Mouse (Mus musculus): Measurements from ENCODE around the gene Adar.

Adar gene

DNA sequence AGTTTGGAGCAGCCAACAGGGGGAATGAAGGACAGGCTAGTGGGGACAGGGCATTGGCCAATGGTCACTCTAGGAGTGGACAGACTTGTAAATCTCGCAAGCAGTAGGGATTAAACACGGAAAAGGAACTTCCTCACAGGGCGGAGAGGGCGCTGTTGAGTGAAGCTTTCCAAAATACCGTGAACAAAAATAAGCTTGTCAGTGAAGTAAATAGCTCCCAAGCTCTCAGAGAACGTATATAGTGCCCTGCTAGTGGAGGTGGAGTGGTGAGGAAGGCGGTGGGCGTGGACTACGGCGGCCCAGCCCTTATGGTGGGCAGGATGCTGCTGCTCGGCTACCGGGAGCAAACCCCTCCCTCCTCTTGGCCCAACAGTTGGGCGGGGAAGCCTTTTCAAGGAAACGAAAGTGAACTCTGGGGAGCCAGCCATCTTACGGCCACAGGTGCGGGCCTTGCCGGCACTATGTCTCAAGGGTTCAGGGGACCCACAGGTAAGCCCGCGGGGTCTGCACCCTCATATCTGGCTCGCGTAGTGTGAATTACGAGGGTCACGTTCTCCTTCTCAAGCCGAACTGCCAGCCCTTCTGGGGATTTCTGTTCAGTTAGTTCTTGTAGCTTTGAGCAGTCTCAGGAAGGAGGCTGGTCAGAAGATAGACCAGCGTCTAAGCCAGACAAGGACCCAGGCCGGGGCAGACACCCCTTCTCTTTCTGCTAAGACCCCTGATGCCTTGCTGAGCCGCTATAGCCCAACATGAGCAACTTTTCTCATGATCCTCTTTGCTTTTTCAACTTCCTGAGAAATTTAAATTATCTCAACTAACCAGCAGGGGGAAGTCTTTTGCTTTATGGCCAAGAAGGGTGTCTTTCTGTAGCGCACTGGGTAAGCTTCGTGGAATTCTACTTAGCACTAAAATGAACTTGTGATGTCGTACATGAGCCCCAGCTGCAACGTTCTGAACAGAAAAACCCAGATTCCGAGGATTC lies 15.8 kb downstream of the Adar start:
- DNase-seq (ENCODE audit: low spot score in 2 of 2), result peak; percentile 67 to 71

DNA sequence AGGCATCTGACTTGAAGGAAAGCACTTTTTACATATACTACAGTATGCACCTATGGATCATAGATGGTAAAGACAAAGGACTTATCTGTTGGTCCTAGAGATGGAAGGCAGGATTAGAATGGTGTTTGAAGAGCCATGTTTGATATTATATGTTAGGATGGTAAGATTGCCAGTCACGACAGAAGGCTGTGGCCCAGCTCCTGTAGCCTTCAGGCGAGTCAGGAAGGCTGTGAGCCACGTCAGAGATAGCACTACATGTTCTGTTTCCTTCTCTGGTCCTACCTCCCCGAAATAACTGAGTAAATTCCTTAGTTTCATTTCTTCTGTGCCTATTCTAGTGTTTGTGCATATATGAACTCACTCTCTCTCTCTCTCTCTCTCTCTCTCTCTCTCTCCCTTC lies 17.3 kb downstream of the Adar start:
- DNase-seq (ENCODE audit: low spot score in 2 of 2), result no peak

DNA sequence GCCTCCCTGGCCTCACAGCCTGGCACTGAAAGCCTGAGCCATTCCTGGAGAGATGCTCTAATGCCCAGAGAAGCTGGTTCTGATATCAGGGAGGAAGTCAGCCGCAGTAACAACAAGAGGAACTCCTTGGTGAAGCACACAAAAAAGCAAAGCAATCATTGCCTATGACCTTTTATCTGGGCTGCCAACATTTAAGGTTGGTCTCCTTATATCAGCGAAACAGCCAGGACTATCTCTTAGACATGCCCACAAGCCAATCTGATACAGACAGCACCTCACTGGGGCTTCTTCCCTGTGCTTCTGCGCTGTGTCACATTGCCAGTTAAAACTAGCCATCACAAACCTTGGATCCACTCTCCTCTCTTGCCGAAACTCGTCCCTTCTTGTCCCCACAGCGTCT lies 23.7 kb downstream of the Adar start:
- DNase-seq (ENCODE audit: low spot score in 2 of 2), result no peak

DNA sequence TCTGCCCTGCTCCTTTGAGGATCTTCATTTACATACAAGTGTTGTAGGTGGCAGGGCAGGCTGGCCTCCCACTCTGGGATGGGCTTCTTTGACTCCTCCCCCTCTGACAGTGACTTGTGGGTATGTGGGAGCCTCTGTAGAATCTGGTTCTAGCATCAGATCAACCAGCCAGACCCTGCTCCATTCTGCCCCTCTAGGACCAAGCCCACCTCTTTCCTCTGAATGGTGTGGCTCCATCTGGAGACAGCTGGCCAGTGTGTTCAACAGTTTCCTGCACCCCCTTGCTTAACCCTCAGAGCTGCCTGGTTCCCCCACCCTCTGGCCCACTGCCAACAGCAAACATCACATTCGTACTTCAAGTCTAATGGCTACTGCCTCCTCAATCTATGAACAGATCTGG lies 37.5 kb downstream of the Adar start:
- DNase-seq (ENCODE audit: low spot score in 2 of 2), result no peak

DNA sequence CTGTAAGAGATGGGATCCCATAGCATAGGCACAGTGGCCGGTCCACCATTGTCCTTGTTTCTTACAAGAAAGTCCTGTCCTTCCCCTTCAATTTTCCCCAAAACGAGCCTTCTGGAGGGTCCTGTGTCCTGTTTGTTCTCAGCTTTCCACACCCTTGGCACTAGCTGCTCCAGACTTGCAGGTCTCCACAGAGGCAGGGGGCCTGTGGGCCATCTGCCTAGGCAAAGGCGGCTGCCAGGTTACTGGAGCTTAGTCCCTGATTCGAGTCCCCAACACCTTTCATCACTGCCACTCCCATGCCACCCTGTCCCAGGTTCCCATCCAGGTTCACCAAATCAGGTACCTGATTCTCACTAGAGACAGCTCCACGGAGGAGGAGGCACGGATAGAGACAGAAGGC lies 40.5 kb downstream of the Adar start:
- DNase-seq (ENCODE audit: low spot score in 2 of 2), result no peak

DNA sequence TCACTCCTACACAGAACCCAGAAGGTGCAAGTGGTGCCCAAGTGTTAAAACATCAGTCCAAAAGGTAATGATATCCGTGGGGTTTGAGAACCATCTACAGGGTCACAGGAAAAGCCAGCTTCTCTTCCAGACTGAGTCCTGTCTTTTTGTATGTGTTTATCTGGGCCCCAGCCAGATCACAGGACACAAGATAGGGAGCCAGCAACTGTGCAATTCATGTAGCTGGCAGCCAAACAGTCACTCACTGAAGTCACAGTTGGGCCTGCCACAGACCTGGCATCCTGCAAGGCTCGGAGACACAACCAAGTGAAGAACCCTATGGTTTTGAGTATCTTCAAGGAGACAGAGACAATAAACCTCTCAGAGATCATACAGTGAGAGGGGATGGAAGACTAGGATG lies 43.0 kb downstream of the Adar start:
- no peak for DNase-seq (ENCODE audit: low spot score in 2 of 2)

DNA sequence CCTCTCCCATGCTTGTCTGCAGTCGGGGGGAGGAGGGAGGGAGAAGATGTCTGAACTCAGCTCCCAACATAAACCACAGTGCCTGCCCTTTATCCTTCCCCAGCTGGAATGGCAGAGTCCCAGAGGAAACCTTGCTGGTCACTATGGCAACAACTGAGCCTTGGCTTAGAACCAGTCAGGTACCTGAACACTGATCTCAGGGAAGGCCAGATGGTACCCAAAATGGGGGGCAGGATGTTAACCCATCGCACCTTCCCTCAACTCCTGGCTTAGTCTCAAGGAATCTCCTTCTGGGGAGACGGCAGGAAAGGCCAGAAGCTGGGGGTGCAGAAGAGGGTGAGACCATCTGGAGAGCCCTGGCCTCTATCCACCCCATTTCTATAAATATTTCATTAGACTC lies 45.0 kb downstream of the Adar start:
- no peak for DNase-seq (ENCODE audit: low spot score in 2 of 2)

DNA sequence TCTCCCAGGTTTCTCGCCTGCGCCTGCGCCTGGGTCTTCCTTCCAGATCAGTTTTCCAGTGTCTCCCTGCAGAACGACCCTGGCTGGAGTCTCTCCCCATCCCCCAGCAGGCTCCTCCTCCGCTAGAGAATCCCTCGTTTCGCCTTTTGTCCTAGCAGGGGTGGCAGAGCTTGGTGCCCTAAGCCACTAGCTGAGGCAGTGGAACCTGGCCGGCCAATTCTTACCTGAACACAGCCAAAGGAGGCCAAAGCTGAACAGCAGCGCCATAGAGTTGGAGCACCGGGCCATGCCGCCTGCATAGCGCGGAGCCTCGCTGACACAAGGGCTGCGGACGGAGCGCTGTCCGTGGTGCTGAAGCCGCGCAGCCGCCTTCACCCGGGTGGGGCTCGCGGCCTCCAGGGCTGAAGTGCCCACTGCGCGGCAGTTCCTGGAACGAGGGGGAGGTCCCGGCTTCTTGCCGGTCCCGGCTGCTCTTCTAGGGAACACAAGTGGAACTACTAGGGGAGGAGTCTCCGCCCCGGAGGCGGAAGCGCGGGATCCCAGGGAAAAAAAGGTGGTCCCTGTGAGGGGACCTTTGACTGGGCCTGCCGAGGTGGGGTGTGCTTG lies 49.4 kb downstream of the Adar start, which contains the start of gene Chrnb2:
Chrnb2 (minus strand) TSS at position 514 of the 606 bp plus-strand sequence.
- peak; percentile 78 to 79 for DNase-seq (ENCODE audit: low spot score in 2 of 2)

DNA sequence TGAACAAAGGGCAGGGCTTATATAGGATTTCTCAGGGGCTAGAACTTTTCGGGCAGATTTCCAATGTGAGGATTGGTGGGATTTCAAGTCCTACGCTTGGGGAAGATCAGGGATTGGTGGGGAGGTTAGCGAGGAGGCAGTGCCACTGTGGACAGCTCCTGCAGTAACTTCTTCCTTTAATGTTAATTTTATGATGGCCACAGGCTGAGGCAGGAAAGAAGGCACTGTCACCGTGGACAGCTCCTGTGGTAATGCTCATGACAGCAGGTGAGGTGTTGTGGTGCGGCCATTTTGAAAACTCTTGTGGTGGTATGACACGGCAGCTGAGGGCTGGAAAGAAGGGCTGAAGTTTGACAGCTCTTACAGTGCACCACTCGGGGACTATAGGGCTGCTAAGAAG lies 54.8 kb downstream of the Adar start:
- no peak for DNase-seq (ENCODE audit: low spot score in 2 of 2)

DNA sequence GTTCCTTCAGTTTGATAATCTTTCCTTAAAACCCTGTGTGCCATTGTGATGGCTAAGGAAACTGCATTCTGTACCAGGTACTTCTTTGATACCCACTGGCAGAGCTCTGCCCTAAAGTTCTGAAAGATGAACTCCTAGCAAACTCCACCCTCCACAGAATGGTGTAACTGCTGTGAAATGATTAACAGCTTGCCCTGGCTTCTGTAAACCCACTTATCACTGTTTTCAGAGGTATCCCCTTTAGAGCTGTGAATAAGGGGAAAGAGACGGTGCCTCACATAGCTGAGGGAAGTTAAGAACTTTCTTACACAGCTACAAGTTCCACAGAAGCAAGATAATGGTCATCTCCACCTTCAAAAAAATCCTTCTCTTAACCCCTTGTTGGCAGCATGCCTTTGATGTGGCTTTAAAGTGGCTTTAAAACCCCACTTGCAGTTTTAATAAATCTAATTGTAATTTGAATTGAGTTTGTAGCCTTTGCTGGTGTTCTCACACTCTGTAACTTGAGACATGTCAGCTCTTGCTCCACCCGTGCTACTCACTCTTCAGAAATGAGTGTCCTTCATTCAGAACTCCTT lies 55.7 kb downstream of the Adar start:
- no peak for DNase-seq (ENCODE audit: low spot score in 2 of 2)

DNA sequence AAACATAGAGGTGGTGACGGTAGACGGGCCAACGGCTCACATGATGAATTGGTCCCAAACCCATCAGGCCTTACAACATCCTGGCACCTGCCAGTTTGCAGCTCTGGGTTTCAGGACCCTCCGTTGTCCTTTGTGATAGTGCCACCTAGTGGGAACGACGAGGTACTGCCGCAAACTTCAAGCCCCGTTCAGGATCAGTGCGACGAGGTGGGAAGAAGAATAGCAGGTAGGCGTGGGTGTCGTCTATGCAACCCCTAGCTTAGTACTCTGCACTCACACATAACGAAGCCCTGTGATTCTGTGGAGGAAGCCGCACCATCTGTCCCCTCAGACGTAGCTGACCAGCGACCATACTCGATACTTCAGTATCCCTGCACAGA lies 57.8 kb downstream of the Adar start:
- peak; percentile 87 to 89 for DNase-seq (ENCODE audit: low spot score in 2 of 2)

DNA sequence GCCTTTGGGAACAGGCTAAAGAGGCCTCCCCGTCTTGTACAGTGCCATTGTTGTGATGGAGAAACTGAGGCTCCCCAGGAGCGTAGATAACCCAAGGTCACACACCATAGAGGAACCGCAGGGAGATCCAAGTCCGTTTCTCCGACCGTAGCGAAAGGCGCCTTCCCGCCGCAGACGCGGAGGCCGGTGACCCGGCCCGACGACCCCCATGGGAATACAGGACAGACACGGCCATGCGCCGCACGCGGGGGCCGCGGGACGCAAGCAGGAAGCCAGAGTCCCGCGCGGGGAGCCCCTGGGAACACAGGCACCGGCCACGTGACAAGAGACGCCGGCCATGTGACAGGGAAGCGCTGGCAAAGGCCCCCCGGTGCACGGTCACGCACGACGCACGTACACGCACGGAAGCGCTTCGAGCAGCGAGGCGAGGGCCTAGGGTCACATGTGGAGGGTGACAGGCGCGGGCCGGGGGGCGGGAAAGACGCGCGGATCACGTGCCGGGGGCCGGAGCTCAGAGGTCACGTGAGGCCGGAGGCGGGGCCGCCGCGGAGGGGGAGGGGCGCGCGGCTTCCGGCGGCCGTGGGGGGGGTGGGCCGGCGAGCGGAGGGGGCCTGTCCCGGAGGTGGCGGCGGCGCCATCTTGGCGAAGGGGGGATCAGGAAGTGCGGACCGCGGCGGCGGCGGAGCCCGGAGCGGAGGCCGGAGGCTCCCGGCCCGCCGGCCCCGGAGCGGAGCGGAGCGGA lies 58.3 kb downstream of the Adar start, which contains the start of gene Ube2q1:
Ube2q1 (plus strand) TSS at position 649 of the 742 bp plus-strand sequence.
- peak; percentile 99 for DNase-seq (ENCODE audit: low spot score in 2 of 2)

DNA sequence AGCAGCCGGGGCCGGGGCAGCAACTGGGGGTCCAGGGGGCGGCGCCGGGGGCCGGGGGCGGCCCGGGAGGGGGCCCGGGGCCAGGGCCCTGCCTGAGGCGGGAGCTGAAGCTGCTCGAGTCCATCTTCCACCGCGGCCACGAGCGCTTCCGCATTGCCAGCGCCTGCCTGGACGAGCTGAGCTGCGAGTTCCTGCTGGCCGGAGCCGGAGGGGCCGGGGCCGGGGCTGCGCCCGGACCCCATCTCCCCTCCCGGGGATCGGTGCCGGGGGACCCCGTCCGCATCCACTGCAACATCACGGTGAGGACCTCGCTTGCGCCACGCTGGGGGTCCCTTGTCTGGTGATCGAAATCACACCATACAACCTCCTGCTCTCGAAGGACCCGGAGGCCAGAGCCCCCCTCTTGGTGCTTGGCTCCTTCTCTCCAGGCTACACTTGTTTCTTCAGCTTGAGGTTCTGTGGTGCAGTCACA lies 59.0 kb downstream of the Adar start:
- peak; percentile 56 to 70 for DNase-seq (ENCODE audit: low spot score in 2 of 2)

DNA sequence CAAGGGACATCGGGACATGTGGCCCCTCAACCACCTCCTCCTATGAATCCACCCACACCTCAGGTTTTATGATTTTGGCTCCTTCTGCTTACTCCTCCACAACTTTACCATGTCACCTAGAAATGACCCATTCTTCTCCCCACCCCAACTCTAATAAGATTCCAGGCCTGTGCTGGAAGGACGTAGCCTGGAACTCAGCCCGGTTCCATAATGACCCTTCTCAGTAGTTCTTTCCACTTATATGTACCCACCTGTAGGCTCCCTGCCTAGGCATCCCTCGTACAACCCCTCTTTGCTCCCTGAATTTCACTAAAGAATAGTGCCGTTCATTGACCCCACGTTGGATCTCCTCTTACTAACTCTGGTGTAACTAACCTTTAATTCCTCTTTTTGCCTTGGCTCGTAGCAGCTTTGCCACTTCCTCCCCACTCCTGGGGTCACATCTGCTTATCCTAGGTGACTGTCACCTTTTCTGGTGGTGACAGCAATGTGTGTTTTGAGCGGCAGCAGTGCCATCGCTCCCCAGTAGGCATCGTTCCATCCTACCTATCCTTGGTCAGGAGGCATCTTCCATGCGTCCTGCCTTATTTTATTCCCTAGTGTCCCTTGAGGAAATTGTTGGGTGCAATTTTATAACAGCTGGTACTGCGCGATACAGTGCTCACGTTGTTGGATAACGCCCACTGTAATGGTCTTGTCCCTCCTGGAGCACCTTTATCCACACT lies 59.6 kb downstream of the Adar start:
- DNase-seq (ENCODE audit: low spot score in 2 of 2), result no peak

DNA sequence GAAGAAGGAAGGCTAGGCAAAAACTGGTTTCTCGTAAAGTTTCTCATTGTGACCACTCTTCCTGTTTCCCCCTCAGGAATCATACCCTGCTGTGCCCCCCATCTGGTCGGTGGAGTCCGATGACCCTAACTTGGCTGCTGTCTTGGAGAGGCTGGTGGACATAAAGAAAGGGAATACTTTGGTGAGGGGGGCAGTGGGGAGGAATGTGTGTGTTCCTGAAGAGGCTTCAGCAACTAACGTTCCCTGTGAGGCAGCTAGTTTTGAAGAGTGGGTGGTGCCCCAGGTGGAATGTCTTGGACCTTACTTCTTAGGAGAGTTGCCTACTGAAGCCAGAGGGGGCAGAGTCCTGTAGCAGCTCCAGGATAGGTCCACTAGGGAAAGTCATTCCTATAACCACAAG lies 61.2 kb downstream of the Adar start:
- DNase-seq (ENCODE audit: low spot score in 2 of 2), result no peak

DNA sequence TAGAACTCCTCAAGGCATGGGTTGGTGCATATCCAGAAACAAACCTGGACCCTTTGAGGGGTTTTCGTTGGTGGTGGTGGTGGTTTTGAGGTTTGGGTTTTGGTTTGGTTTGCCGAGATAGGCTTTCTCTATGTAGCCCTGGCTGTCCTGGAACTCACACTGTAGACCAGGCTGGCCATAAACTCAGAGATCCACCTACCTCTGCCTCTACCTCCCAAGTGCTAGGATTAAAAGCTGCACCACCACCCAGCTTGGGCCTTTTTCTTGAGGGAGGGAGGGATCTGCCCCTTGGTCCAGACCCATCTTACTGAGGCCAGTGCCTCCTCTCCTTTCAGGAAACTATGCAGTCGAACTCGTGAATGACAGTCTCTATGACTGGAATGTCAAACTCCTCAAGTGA lies 65.3 kb downstream of the Adar start:
- DNase-seq (ENCODE audit: low spot score in 2 of 2), result no peak

DNA sequence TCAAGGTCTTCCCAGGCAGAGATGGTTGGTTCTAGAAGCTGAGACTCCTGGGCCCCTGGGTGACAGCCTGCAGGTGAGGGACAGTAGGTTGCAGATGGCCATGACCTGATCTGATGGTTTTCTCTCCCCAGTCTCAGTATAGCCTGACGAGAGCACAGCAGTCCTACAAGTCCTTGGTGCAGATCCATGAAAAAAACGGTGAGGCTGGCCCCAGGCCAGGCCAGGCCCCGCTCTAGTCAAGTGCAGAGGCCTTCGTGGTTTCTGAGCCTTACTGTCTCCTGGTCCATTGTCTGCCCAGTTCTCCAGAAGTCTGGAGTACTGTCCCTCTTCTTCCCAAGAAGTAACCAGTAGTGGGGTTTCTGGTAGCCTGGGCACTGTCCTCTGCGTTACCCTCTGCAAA lies 66.8 kb downstream of the Adar start:
- no peak for DNase-seq (ENCODE audit: low spot score in 2 of 2)

DNA sequence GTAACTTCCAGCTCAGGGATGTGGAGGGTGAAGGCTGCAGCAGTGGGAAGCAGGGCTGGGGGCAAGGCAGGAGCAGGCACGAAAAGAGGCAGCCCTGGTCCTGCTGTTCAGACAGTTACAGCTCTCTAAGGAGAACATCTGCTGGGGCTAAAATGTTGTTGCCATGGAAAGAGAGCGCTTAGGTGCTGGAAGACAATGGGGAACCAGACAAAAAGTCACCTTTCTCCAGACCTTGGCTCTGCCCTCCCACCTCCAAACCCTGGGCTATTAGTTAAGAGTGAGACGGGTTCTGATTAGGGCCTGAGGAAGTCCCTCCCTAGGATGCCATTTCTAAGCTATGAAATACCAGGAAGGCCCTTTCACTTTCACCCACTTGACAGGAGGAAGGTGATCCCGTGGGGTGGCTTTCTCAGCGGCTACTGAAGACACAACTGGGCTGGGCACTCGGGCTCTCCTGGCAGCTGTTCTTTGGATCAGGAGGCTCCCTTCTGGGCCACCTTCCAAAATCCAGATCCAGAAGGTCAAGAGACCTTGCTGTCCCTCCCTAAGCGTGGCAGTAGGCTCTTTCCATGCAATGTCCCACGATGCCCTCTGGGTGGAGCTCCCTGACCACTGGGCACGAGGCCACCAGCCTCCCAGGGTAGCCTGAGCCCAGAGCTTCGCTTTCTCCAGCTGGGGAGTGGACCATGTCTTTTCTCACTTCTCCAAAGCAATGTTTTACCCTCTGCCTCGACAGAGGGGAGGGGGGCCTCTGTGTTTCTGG lies 70.3 kb downstream of the Adar start:
- DNase-seq (ENCODE audit: low spot score in 2 of 2), result peak; percentile 76 to 80

DNA sequence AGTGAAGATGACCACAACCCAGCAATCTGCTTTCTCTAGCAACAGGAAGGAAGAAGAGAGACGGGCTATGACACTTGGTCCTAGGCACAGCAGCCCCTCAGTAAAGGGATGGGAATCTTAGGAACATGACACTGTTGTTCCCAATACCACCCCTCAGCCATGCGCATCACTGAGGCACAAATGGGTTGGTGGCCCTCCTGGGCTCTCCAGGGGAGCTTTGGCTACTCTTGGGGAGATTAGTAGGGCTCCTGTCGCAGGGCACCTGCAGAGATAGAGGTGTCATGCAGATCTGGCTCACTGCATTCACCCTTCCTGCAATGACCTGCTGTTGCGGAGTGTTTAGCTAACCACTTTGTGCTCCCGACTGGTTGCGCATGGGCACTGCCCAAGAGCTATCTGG lies 71.5 kb downstream of the Adar start:
- no peak for DNase-seq (ENCODE audit: low spot score in 2 of 2)

DNA sequence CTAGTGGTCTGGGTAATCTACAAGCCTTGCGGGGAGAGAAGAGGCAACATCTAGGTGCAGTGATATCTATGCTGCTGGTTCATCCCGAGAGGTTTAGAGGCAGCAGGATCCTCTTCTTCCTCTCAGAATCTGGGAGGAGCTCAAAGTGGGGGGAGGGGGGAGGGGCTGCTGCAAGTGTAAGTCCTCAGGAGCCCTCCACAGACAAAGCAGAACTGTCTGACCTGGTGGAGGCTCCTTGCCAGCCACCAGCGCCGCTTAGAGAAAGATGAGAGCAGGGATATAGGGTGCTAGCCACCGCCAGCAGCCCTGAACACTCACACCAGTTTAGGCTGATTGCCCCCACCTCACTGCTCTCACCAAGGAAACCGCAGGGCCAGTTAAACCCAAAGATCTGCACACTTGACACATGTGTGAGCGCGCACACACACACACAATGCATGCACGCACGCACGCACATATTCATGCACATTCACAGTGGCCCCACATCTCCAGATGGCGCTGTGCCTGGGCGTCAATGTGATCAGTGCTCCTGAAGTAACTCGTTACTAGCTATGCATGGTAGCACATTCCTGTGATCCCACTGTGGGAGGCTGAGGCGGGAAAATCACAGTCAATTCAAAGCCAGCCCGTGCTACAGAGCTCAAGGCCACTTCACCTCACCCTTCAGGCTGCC lies 74.0 kb downstream of the Adar start:
- peak in 1 of 2 experiments; percentile 40 for DNase-seq (ENCODE audit: low spot score in 2 of 2)
